Mouse (Mus musculus): ENCODE measurements around the gene Esm1. TPM values are rescaled to one million over a fixed set of nuclear protein-coding genes. Genes with fewer than 3 reads are reported as not detected.

Esm1 gene
- polyA plus RNA-seq (2017; shearing (Covaris generic)), result under 1 TPM in 1 of 2 experiments, not detected in 1; 0.35 TPM

GRCm38 (mm10) chr13:113209624-113210023, at the start of gene Esm1:
Esm1 (plus strand) TSS chr13:113209659.

GRCm38 (mm10) chr13:113225811-113226210, 16.4 kb downstream of the Esm1 start, which contains the start of gene Gzmk:
Gzmk (minus strand) TSS chr13:113225908.

Other genes starting within 250 kb of the Esm1 start
- not detected for gene Ccno, start 221.9 kb upstream of the Esm1 start, polyA plus RNA-seq (2017; shearing (Covaris generic))
- under 1 TPM in 1 of 2 experiments, not detected in 1; 0.31 TPM for gene Mcidas, start 215.8 kb upstream of the Esm1 start, polyA plus RNA-seq (2017; shearing (Covaris generic))
- gene Cdc20b, start 174.5 kb upstream of the Esm1 start, polyA plus RNA-seq (2017; shearing (Covaris generic)), result not detected
- not detected for gene Gpx8, start 163.2 kb upstream of the Esm1 start, polyA plus RNA-seq (2017; shearing (Covaris generic))
- 10 to 100 TPM in 1 of 2 experiments, 1 to 10 TPM in 1; 3.0 to 20.1 TPM for gene Gzma, start 108.7 kb upstream of the Esm1 start, polyA plus RNA-seq (2017; shearing (Covaris generic))
- gene Gzmk, start 16.2 kb downstream of the Esm1 start, polyA plus RNA-seq (2017; shearing (Covaris generic)), result 1 to 10 TPM; 2.0 to 3.3 TPM
- gene BC067074, start 83.5 kb downstream of the Esm1 start, polyA plus RNA-seq (2017; shearing (Covaris generic)), result under 1 TPM in 1 of 2 experiments, not detected in 1; 0.36 TPM